ENCODE assay signal across 43 mouse cellular contexts in the genomic region with DNA sequence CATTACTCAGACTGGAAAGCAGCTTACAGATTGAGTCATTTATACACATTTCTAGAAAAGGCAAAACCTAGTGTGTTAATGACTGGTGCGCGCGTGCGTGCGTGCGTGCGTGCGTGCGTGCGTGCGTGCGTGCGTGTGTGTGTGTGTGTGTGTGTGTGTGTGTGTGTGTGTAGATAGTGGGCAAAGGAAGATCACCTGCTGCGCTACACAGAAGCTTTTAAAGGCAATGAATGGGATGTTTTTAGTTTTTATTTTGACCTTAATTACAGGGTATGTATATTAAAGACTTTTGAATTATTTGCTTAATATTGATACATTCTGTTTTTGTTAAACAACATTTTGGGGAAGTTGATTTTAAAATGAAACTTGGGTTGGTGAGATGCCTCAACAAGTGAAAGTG. TPM values are rescaled to one million over a fixed set of nuclear protein-coding genes. Genes with fewer than 3 reads are reported as not detected.
"Had no signal": no experiment of that assay in that cellular context is flagged by ENCODE, and none has a peak within 500 bp of the region (broad histone marks: within the 10 kb centered on the region; RNA-seq: fewer than 3 reads in every experiment).

No protein-coding gene starts in this region.

- ATAC-seq: liver, embryonic 12.5 days; liver, postnatal 0 days; lung, postnatal 0 days; midbrain, embryonic 13.5 days; midbrain, embryonic 15.5 days had no signal

- H3K36me3 ChIP-seq: limb, embryonic 12.5 days; limb, embryonic 13.5 days; limb, embryonic 15.5 days; liver, embryonic 12.5 days; liver, embryonic 13.5 days; liver, embryonic 15.5 days; lung, embryonic 15.5 days; midbrain, embryonic 12.5 days; midbrain, embryonic 13.5 days; midbrain, embryonic 15.5 days had no signal

- H3K27me3 ChIP-seq: limb, embryonic 12.5 days; limb, embryonic 13.5 days; limb, embryonic 15.5 days; liver, embryonic 12.5 days; liver, embryonic 13.5 days; liver, embryonic 15.5 days; lung, embryonic 15.5 days; megakaryocyte, embryonic 14.5 days; midbrain, embryonic 12.5 days; midbrain, embryonic 13.5 days; midbrain, embryonic 15.5 days had no signal

- H3K9ac ChIP-seq: limb, embryonic 12.5 days; limb, embryonic 13.5 days; limb, embryonic 15.5 days; liver, embryonic 12.5 days; liver, embryonic 13.5 days; liver, embryonic 14.5 days; liver, embryonic 15.5 days; liver, postnatal 0 days; lung, embryonic 14.5 days; lung, embryonic 15.5 days; midbrain, embryonic 12.5 days; midbrain, embryonic 13.5 days; midbrain, embryonic 15.5 days had no signal

- H3K4me3 ChIP-seq: left cerebral cortex, adult 2 months; limb, embryonic 10.5 days; limb, embryonic 12.5 days; limb, embryonic 13.5 days; limb, embryonic 15.5 days; liver, embryonic 12.5 days; liver, embryonic 13.5 days; liver, embryonic 15.5 days; lung, embryonic 15.5 days; megakaryocyte, embryonic 14.5 days; midbrain, embryonic 10.5 days; midbrain, embryonic 12.5 days; midbrain, embryonic 13.5 days; midbrain, embryonic 15.5 days; myocyte had no signal

- DNase-seq: left cerebral cortex, postnatal 4 days; liver; liver, embryonic 13.5 days; liver, postnatal 0 days; lung, adult 18-20 months; lung, adult 2 months; lung, embryonic 14.5 days; lung, postnatal 10 days; lung, postnatal 14 days; lung, postnatal 36 days; lung, postnatal 4 days; midbrain, embryonic 14.5 days had no signal

- H3K4me2 ChIP-seq: limb, embryonic 12.5 days; limb, embryonic 13.5 days; limb, embryonic 15.5 days; liver, embryonic 11.5 days; liver, embryonic 12.5 days; liver, embryonic 13.5 days; liver, embryonic 15.5 days; lung, embryonic 14.5 days; lung, embryonic 15.5 days; midbrain, embryonic 12.5 days; midbrain, embryonic 13.5 days; midbrain, embryonic 15.5 days had no signal

- H3K27ac ChIP-seq: left cerebral cortex, adult 2 months; limb, embryonic 10.5 days; limb, embryonic 12.5 days; limb, embryonic 13.5 days; limb, embryonic 15.5 days; liver, embryonic 12.5 days; liver, embryonic 13.5 days; liver, embryonic 14.5 days; liver, embryonic 15.5 days; lung, embryonic 15.5 days; macrophage; midbrain, embryonic 10.5 days; midbrain, embryonic 12.5 days; midbrain, embryonic 13.5 days; midbrain, embryonic 15.5 days had no signal

- H3K9me3 ChIP-seq: limb, embryonic 10.5 days; limb, embryonic 12.5 days; limb, embryonic 13.5 days; limb, embryonic 15.5 days; liver, embryonic 12.5 days; liver, embryonic 13.5 days; liver, embryonic 15.5 days; lung, embryonic 15.5 days; megakaryocyte, embryonic 14.5 days; midbrain, embryonic 10.5 days; midbrain, embryonic 12.5 days; midbrain, embryonic 13.5 days; midbrain, embryonic 15.5 days had no signal

- H3K4me1 ChIP-seq: limb, embryonic 10.5 days; limb, embryonic 12.5 days; limb, embryonic 13.5 days; limb, embryonic 15.5 days; liver, embryonic 12.5 days; liver, embryonic 13.5 days; liver, embryonic 15.5 days; lung, embryonic 15.5 days had no signal

RNA-seq across cellular contexts. Expression of a gene that starts 43.2 kb away (rescaled TPM):
- total RNA-seq: left cerebral cortex, adult 18-20 months; left cerebral cortex, adult 2 months; left cerebral cortex, postnatal 10 days; left cerebral cortex, postnatal 14 days; left cerebral cortex, postnatal 25 days; left cerebral cortex, postnatal 36 days; left cerebral cortex, postnatal 4 days; liver, adult 2 months; megakaryocyte progenitor cell, adult 5-6 weeks; megakaryocyte, adult 5-6 weeks; megakaryocyte-erythroid progenitor cell, adult 5-6 weeks; midbrain, postnatal 0 days; monocyte, adult 5-6 weeks had no signal
- polyA plus RNA-seq: limb, embryonic 10.5 days; limb, embryonic 11.5 days; limb, embryonic 12.5 days; limb, embryonic 13.5 days; limb, embryonic 14.5 days; limb, embryonic 15.5 days; liver, embryonic 12.5 days; liver, embryonic 13.5 days; liver, embryonic 14.5 days; liver, embryonic 15.5 days; liver, postnatal 0 days; lung, adult 2 months; lung, embryonic 15.5 days; macrophage; midbrain, embryonic 10.5 days; midbrain, embryonic 12.5 days; midbrain, embryonic 13.5 days; midbrain, embryonic 14.5 days; midbrain, embryonic 15.5 days; midbrain, postnatal 0 days; myocyte had no signal
